Mouse (Mus musculus) embryonic facial prominence, embryonic 14.5 days (tissue): ENCODE data around the gene Pafah1b2. TPM values are rescaled to one million over a fixed set of nuclear protein-coding genes. Genes with fewer than 3 reads are reported as not detected.

Experiments used
- ATAC-seq: fragments of 200-750 bp; cut with Nextera tagmentation; 2 replicates; pipeline ENCODE4 v1.8.0; 2017; ENCODE audit warnings: low read depth, moderate number of reproducible peaks, moderate TSS enrichment
- DNase-seq: peaks from one replicate; pipeline ENCODE4 v3.0.0-alpha.2; 2015; ENCODE audit warnings: low spot score
- H3K27ac ChIP-seq: fragments of 300-500 bp; sonication (generic); replicated peaks from 2 replicates; pipeline ENCODE4 v1.5.1; 2014; ENCODE audit warnings: low read depth, mild to moderate bottlenecking, low read length, moderate library complexity
- H3K27me3 ChIP-seq: fragments of 300-500 bp; sonication (generic); replicated peaks from 2 replicates; pipeline ENCODE4 v1.6.1; 2014; ENCODE audit warnings: low read length; ENCODE audit not compliant: control insufficient read depth, insufficient read depth
- H3K36me3 ChIP-seq: fragments of 300-500 bp; sonication (generic); 2 replicates; pipeline ENCODE4 v1.6.1; 2014; ENCODE audit warnings: low read length, mixed read lengths; ENCODE audit not compliant: control insufficient read depth, insufficient read depth
- H3K4me1 ChIP-seq: fragments of 300-500 bp; sonication (generic); 2 replicates; pipeline ENCODE4 v1.6.1; 2014; ENCODE audit warnings: antibody characterized with exemption, low read length; ENCODE audit not compliant: control insufficient read depth, insufficient read depth
- H3K4me2 ChIP-seq: fragments of 300-500 bp; sonication (generic); 2 replicates; pipeline ENCODE4 v1.6.1; 2014; ENCODE audit warnings: low read depth, mild to moderate bottlenecking, low read length, moderate library complexity, mixed read lengths
- H3K4me3 ChIP-seq: fragments of 300-500 bp; sonication (generic); 2 replicates; pipeline ENCODE4 v1.5.1; 2014; ENCODE audit warnings: low read depth, mild to moderate bottlenecking, low read length
- H3K9ac ChIP-seq: fragments of 300-500 bp; sonication (generic); 2 replicates; pipeline ENCODE4 v1.6.1; 2014; ENCODE audit warnings: low read depth, mild to moderate bottlenecking, low read length, moderate library complexity, mixed read lengths
- H3K9me3 ChIP-seq: fragments of 300-500 bp; sonication (generic); 2 replicates; pipeline ENCODE4 v1.6.1; 2016; ENCODE audit warnings: low read length; ENCODE audit not compliant: control insufficient read depth
- WGBS: fragments of 180-500 bp; shearing (Covaris S2); extraction: QIAGEN DNeasy Blood & Tissue Kit; methylation state at CpG from one replicate; pipeline ENCODE4 v1.1.7; 2014; 5-methylcytosine and 5-hydroxymethylcytosine counted together
- polyA plus RNA-seq: library from polyadenylated mRNA; unstranded; fragments of >200 nt; fragmentation: Nextera tagmentation; extraction: Ambion mirVana; gene quantifications from 2 replicates; pipeline ENCODE4 v1.2.1, GENCODE M21; 2014

The Pafah1b2 gene
- polyA plus RNA-seq, 1 experiment from 2014 or later = 167 TPM

DNA sequence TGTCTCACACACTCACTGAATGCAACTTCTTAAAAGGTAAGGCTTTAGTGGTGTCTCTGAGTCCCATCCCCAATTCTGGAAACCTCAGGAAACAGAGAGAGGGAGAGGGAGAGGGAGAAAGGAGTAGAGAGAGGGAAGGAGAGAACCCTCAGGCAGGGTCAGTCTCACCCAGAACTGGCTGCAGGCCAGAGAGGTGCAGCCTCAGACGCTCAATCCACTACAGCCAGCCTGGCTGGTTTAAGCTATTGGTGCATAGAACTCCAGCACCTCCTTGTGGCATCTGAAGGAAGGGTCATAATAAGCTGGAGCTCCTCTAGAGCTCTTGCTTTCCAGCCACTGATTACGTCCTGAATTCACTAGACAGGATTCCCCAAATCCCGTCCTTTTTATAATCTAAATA, 75.6 kb downstream of the Pafah1b2 start:
- Histone ChIP-seq H3K27me3 (no peaks in the 10 kb centered on the region), H3K36me3 (peaks cover 28% of the 10 kb centered on the region), H3K9ac (no peak overlapping the region), H3K4me3 (no peak overlapping the region), H3K27ac (no peak overlapping the region), H3K9me3 (no peaks in the 10 kb centered on the region), H3K4me1 (no peaks in the 10 kb centered on the region; the same call in 1 of the 2 replicates), H3K4me2 (no peak overlapping the region)
- ATAC-seq (peak; percentile 75), DNase-seq (peak; percentile 87)
- WGBS = 21% methylated on average over 3 of the region's 3 CpGs

DNA sequence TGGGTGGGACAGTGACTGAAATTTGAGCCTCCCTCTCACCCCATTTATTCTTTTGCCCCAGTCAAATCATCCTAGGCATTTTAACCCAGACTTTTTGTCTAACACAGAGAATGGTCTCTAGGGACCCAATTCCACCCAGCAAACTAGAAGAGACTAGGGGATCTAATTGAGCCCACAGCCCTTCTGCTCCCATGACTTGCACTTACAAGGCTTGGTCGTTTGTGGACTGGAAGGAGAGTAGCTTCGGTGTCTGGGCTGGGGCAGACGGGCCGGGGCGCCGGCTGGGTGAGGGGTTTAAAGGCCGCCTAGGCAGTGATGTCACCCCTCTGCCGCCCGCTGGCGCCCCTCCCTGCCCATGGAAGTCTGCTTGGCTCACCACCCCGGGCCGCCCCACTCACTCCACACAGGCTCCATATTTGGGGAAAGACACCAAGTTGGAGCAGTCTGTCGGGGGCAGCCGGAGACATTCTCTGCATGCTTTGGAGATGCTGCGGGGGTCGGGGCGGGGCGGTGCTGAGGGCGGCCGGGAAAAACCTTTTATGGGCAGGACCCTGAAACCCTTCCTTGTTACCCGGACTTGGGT, 76.8 kb downstream of the Pafah1b2 start, which contains the start of gene Tagln:
Tagln (minus strand) TSS at position 431 of the 583 bp plus-strand sequence.
- peak within 1 kb of the TSS; percentile 46 for H3K9ac ChIP-seq
- no peaks in the 10 kb centered on the region; the same call in 1 of the 2 replicates for H3K4me1 ChIP-seq
- H3K36me3 ChIP-seq = peaks cover 24% of the 10 kb centered on the region
- WGBS = 7% methylated on average over 21 of the region's 21 CpGs
- peak within 1 kb of the TSS; percentile 30 for H3K4me3 ChIP-seq
- H3K4me2 ChIP-seq = peak within 1 kb of the TSS; percentile 53
- peak; percentile 61 for ATAC-seq
- H3K9me3 ChIP-seq = no peaks in the 10 kb centered on the region
- H3K27ac ChIP-seq = peak within 1 kb of the TSS; percentile 16; the same call in 1 of the 2 replicates
- H3K27me3 ChIP-seq = no peaks in the 10 kb centered on the region
- DNase-seq = peak; percentile 72

DNA sequence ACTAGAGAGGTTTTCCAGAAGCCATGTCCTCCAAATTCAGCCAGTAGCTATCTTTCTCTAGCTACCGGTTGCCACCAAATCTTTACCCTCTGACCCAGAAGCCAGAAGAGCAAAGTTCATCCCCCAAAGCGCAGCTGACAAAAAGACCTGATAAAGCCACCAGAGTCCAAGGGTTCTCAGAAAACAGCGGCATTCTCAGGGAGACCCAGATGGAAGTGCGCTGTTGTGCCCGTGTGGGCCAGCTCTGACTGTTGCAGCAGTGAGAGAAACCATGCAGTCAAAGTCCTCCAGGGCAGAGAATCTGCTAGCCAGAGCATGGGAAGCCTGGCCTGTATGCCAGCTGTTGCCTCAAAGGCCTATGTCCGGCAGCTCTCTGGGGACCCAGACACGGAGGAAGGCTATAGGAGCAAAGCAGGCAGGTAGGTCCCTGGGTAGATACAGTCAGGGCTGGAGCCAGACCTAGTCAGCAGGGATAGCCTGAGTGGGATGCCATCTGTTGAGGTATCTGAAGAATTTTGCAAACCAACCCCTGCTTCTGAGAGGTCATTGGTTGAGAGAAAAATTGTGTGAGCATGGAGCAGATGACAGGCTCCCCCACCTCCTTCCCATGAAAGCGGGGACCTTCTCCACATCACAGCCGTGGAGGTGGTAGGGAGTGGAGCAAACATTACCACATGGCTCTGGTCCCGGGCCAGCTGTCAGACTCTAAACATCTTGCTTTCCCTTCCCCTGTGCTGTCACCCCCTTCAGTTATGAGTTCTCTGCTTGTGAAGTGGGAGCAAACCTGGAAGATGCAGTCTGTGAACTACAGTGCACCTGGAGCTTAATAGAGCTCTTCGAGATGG, 79.7 kb downstream of the Pafah1b2 start:
- DNase-seq (peak; percentile 26), ATAC-seq (no peak)
- 64% methylated on average over 11 of the region's 11 CpGs for WGBS
- Histone ChIP-seq H3K4me2 (no peak overlapping the region), H3K4me3 (no peak overlapping the region), H3K9me3 (no peaks in the 10 kb centered on the region), H3K27ac (no peak overlapping the region), H3K4me1 (no peaks in the 10 kb centered on the region; the same call in 1 of the 2 replicates), H3K9ac (no peak overlapping the region), H3K27me3 (no peaks in the 10 kb centered on the region), H3K36me3 (peaks cover 35% of the 10 kb centered on the region)

DNA sequence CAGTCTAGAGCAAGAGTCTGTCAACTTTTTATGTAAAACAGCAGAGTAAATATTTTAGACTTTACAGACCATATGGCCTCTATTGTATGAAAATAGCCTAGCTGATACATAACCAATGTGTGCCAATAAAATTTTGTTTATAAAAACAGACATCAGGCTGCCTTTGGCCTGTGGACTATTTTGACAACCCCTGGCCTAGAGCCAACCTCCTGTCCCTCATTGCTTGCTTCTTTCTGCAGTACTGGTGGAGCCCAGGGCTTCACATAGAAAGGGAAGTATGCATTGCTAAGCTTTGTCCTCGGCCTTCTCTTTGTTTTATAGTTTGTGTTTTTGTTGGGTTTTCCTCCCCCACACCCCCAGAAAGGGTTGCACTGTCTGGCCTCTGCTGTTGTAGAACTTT, 80.5 kb downstream of the Pafah1b2 start:
- H3K27me3 ChIP-seq = no peaks in the 10 kb centered on the region
- WGBS = 61% methylated on average over 1 of the region's 1 CpGs
- DNase-seq = peak; percentile 13
- ATAC-seq = no peak
- no peaks in the 10 kb centered on the region; the same call in 1 of the 2 replicates for H3K4me1 ChIP-seq
- peaks cover 44% of the 10 kb centered on the region for H3K36me3 ChIP-seq
- H3K4me3 ChIP-seq = no peak overlapping the region
- no peak overlapping the region for H3K9ac ChIP-seq
- no peaks in the 10 kb centered on the region for H3K9me3 ChIP-seq
- H3K27ac ChIP-seq = no peak overlapping the region
- H3K4me2 ChIP-seq = no peak overlapping the region

DNA sequence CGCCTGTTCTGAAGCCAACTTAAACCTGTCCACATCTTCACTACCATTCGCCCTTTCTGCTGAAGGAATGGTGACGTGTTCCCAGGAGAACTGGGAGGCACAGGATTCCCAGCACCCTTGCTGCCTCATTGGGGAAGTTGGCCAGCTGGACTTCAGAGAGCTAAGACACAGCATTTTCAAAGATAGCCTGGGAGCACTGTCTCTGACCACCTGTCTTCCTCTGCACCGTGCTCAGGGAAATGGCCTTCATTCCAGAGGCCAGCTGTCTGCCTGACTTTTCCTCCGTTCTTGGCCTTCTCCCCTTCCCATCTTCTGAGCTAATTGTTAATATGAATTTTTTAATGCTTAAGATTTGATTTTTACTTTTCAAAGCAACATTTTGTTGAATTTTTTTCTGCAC, 83.2 kb downstream of the Pafah1b2 start:
- Histone ChIP-seq H3K4me2 (no peak overlapping the region), H3K27ac (no peak overlapping the region), H3K36me3 (peaks cover 68% of the 10 kb centered on the region), H3K9ac (no peak overlapping the region), H3K4me1 (no peaks in the 10 kb centered on the region), H3K27me3 (no peaks in the 10 kb centered on the region), H3K4me3 (no peak overlapping the region), H3K9me3 (no peaks in the 10 kb centered on the region)
- DNase-seq = no peak
- ATAC-seq = no peak
- WGBS = 83% methylated on average over 5 of the region's 5 CpGs

DNA sequence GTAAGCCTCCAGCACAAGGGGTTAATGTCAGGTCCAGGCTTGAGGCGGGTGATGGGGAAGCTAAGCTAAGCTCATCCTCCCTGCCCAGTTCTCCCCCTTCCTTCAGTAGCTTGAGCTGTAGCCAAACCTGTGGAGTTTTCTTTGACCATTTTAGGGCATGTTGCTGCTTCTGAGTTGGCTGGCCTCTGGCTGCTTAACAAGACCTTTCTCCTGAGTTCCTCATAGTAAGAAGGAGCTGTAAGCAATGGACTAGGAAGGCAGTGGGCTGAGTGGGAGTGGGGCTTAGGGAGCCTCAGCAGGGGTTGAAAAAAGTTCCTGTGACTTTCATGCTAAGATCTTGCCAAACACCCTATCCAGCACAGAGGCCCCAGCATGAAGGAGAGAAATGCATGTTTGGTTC, 92.6 kb downstream of the Pafah1b2 start:
- WGBS = 42% methylated on average over 1 of the region's 1 CpGs
- H3K27me3 ChIP-seq = no peaks in the 10 kb centered on the region

DNA sequence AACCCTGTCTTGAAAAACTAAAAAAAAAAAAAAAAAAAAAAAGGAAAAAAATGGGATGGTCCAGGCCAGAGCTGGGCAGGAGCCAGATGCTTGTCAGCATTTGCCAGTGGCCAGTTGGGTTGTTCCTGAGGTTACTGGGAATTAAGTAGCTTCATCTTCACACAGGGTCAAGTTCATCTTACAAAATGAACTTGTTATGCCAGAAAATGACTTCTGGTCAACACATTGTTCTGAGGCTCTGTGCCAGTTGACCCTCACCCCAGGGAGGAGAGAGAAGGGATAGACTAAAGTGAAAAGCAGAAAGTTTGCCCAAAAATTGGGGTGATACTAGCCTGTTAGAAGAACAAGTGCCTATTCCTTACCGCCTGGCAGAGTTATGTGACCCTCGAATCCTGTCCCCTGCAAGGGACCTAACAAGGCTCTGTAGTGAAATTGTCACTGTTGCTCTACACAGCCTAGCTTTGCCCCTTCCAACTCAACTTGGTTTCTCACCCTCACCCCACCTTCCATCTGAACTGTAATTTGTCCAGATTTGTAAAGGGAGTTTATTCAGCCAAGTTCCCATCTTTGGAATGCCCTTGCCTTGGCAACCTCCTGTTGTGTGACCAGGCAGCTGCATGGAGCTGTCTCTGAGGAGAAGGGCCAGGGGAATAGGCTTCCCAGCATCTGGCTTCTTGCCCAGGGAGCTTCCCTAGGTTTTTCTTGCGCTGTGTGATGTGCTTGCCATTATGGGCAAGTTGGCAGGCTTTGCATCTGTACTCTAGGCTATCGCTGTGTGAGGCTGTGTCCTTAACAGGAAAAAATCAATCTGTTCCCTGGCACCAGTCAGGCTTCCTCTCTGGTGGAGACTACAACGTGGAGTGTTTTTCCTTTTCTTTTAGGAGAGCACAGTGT, 95.2 kb downstream of the Pafah1b2 start:
- no peak overlapping the region for H3K4me3 ChIP-seq
- no peak overlapping the region for H3K9ac ChIP-seq
- no peaks in the 10 kb centered on the region for H3K9me3 ChIP-seq
- DNase-seq = peak; percentile 68
- no peaks in the 10 kb centered on the region for H3K27me3 ChIP-seq
- ATAC-seq = peak; percentile 71
- 83% methylated on average over 5 of the region's 5 CpGs for whole genome bisulfite sequencing
- no peak overlapping the region for H3K4me2 ChIP-seq
- H3K27ac ChIP-seq = no peak overlapping the region
- H3K4me1 ChIP-seq = no peaks in the 10 kb centered on the region
- H3K36me3 ChIP-seq = peaks cover 93% of the 10 kb centered on the region

More for the DNA sequence above, 92.6 kb downstream of the Pafah1b2 start:
- H3K27ac ChIP-seq = no peak overlapping the region
- H3K9me3 ChIP-seq = no peaks in the 10 kb centered on the region
- no peak for ATAC-seq
- no peak overlapping the region for H3K4me2 ChIP-seq
- no peak for DNase-seq
- H3K36me3 ChIP-seq = peaks cover 81% of the 10 kb centered on the region
- H3K9ac ChIP-seq = no peak overlapping the region
- no peak overlapping the region for H3K4me3 ChIP-seq
- no peaks in the 10 kb centered on the region for H3K4me1 ChIP-seq

DNA sequence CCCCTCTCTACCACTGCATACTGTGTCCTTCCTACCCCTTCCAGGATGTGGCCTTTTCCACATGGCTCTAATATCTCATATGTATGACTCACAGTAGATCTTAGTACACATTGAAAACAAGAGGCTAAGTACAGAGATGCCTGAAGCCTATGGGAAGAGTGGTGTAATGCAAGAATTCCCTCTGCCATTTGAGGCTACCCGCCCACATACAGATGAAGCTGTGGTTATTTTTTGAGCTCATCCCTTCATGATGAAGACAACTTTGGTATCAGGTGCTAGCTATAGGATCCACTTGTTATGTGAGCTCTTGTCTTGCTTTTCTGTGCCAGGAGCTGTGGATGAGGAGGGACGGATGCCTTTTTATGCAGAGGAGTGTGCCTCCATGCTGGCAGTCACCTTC, 96.8 kb downstream of the Pafah1b2 start:
- Histone ChIP-seq H3K27me3 (no peaks in the 10 kb centered on the region), H3K4me3 (no peak overlapping the region), H3K27ac (no peak overlapping the region), H3K36me3 (peaks cover 98% of the 10 kb centered on the region), H3K9me3 (no peaks in the 10 kb centered on the region), H3K9ac (no peak overlapping the region), H3K4me1 (no peaks in the 10 kb centered on the region), H3K4me2 (no peak overlapping the region)
- no peak for ATAC-seq
- WGBS = 89% methylated on average over 2 of the region's 2 CpGs
- DNase-seq = no peak
